Mouse (Mus musculus): ENCODE results near the gene Clpsl2.

The Clpsl2 gene

DNA sequence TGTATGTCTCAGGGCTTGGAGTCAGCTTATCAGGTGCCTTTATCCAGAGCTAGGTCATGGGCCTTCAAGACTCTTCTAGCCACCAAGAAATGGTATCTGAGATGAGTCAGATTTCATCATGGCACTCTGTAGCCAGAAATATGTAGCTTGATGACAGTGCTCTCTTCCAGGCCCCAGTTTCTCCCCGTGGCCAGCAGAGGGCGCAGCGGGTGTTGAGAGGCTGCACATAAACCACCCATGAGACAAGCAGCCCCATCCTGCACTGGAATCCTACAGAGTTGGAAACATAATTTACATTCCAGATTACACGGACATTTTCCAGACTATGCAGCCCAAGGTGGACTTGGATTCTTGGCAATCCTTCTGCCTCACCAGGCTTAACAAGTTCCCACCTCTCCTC lies 43.8 kb downstream of the Clpsl2 start:
- Histone ChIP-seq H3K27me3 (ENCODE audit: control insufficient read depth, insufficient read depth, low read length, poor library complexity, severe bottlenecking) (no peaks in the 10 kb centered on the region), H3K36me3 (ENCODE audit: control insufficient read depth, insufficient read depth, low read length, poor library complexity, severe bottlenecking) (peaks cover 2% of the 10 kb centered on the region)
- DNase-seq (ENCODE audit: low read depth, low spot score): peak; percentile 76

GRCm38 (mm10) chr17:28593965-28594364 lies 44.8 kb downstream of the Clpsl2 start:
- DNase-seq (ENCODE audit: low read depth, low spot score): no peak
- H3K36me3 ChIP-seq (ENCODE audit: control insufficient read depth, insufficient read depth, low read length, poor library complexity, severe bottlenecking): peaks cover 2% of the 10 kb centered on the region
- no peaks in the 10 kb centered on the region for H3K27me3 ChIP-seq (ENCODE audit: control insufficient read depth, insufficient read depth, low read length, poor library complexity, severe bottlenecking)

GRCm38 (mm10) chr17:28600780-28601179 lies 51.6 kb downstream of the Clpsl2 start:
- Histone ChIP-seq H3K36me3 (ENCODE audit: control insufficient read depth, insufficient read depth, low read length, poor library complexity, severe bottlenecking) (peaks cover 12% of the 10 kb centered on the region), H3K27me3 (ENCODE audit: control insufficient read depth, insufficient read depth, low read length, poor library complexity, severe bottlenecking) (no peaks in the 10 kb centered on the region)
- no peak for DNase-seq (ENCODE audit: low read depth, low spot score)

GRCm38 (mm10) chr17:28601557-28602250 lies 52.5 kb downstream of the Clpsl2 start:
- DNase-seq (ENCODE audit: low read depth, low spot score): no peak
- Histone ChIP-seq H3K27me3 (ENCODE audit: control insufficient read depth, insufficient read depth, low read length, poor library complexity, severe bottlenecking) (no peaks in the 10 kb centered on the region), H3K36me3 (ENCODE audit: control insufficient read depth, insufficient read depth, low read length, poor library complexity, severe bottlenecking) (peaks cover 12% of the 10 kb centered on the region)
